Mouse (Mus musculus) erythroblast, embryonic 14.5 days (primary cell): ENCODE measurements around the gene Lrrc9. TPM values are rescaled to one million over a fixed set of nuclear protein-coding genes. Genes with fewer than 3 reads are reported as not detected.

ENCODE experiments used
- H3K27me3 ChIP-seq: 2 replicates; pipeline ENCODE4 v1.6.1; 2012; ENCODE audit warnings: inconsistent platforms; ENCODE audit not compliant: control insufficient read depth
- H3K36me3 ChIP-seq: 2 replicates; pipeline ENCODE4 v1.6.1; 2012; ENCODE audit warnings: mild to moderate bottlenecking, inconsistent platforms; ENCODE audit not compliant: control insufficient read depth
- H3K4me1 ChIP-seq: 2 replicates; pipeline ENCODE4 v1.6.1; 2012; ENCODE audit warnings: inconsistent platforms; ENCODE audit not compliant: control insufficient read depth
- H3K4me3 ChIP-seq: replicated peaks from 2 replicates; pipeline ENCODE3; 2012; ENCODE audit warnings: moderate library complexity, mild to moderate bottlenecking, inconsistent platforms
- H3K9me3 ChIP-seq: 2 replicates; pipeline ENCODE4 v1.6.1; 2012; ENCODE audit warnings: low read length, inconsistent platforms, mixed read lengths; ENCODE audit not compliant: control insufficient read depth
- GATA1 ChIP-seq: IDR thresholded peaks from 2 replicates; pipeline ENCODE4 v1.6.1; 2012; ENCODE audit warnings: low read length, inconsistent platforms, mixed read lengths
- TAL1 ChIP-seq: IDR thresholded peaks from 3 replicates; pipeline ENCODE4 v1.6.1; 2012; ENCODE audit warnings: low read length, inconsistent platforms, mixed read lengths
- polyA plus RNA-seq: library from polyadenylated mRNA; stranded (reverse); fragments of >175 nt; gene quantifications from 2 replicates; pipeline ENCODE4 v1.2.3, GENCODE M21; 2012

Lrrc9 gene
- polyA plus RNA-seq, 1 experiment: not detected

DNA sequence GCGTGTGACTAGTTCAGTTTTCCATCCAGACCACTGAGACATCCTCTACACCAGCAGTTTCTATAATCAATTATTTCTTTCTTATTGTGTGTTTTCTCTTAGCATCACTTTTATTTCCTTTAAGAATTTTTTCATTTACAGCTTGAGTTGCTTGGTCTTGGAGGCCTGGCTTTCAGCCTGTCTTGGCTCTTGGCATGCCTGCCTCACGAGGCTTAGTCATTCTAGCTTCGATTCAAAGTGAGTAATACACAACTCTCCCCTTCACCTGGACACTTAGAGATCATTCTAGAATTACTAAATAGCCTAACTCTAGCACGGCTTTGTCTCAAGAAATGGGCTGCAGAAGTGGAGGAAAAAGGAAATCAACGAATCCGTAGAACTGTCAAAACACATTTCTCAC, 92.3 kb downstream of the Lrrc9 start:
- H3K9me3 ChIP-seq: no peaks in the 10 kb centered on the region
- H3K4me1 ChIP-seq: peaks cover 16% of the 10 kb centered on the region
- peaks cover 2% of the 10 kb centered on the region; the same call in 1 of the 2 replicates for H3K36me3 ChIP-seq
- H3K4me3 ChIP-seq: no peak overlapping the region
- no peak for TF ChIP-seq TAL1
- no peak for TF ChIP-seq GATA1
- H3K27me3 ChIP-seq: no peaks in the 10 kb centered on the region

- H3K36me3 ChIP-seq: peaks cover 2% of the 10 kb centered on the region; the same call in 1 of the 2 replicates
- H3K4me1 ChIP-seq: peaks cover 16% of the 10 kb centered on the region
- H3K27me3 ChIP-seq: no peaks in the 10 kb centered on the region
- H3K4me3 ChIP-seq: peak overlapping the region; percentile 73
- no peaks in the 10 kb centered on the region for H3K9me3 ChIP-seq
- TF ChIP-seq GATA1 (no peak), TAL1 (no peak)
Measured at GRCm38 (mm10) chr12:72535599-72535998, 93.9 kb downstream of the Lrrc9 start.

DNA sequence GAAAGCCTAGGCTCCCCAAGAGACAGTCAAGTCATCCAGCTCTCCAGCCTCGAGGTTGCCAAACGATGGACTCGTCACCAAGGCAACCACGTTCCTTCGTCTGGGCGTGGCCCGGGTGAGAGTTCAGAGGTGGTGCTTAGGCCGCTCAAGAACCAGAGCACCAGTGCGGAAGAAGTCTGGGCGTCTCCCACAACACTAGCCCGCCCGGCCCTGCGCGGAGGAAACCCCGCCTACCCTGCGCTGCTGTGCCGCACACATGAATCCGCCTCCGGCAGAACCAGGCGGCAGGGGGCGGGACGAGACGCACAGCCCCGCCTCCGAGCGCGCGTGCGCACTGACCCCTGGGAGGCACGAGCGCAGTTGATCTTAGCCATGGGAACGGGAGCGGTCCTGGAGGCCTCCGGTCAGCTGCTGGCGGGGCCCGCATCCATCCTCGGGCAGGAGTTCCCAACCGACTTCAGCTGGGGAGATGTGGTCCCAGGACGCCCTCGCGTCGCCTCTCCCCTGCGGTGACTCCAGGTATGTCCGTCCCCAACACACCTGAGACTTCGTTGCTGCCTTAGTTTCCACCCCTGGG, 94.4 kb downstream of the Lrrc9 start, which contains the start of gene Pcnx4:
Gene Pcnx4 (plus strand): TSS at position 363 of the 577 bp plus-strand sequence.
- H3K27me3 ChIP-seq: no peaks in the 10 kb centered on the region
- TF ChIP-seq TAL1: no peak
- no peak for TF ChIP-seq GATA1
- peaks cover 2% of the 10 kb centered on the region; the same call in 1 of the 2 replicates for H3K36me3 ChIP-seq
- peaks cover 16% of the 10 kb centered on the region for H3K4me1 ChIP-seq
- H3K9me3 ChIP-seq: no peaks in the 10 kb centered on the region
- peak within 1 kb of the TSS; percentile 73 for H3K4me3 ChIP-seq

- Histone ChIP-seq H3K9me3 (no peaks in the 10 kb centered on the region), H3K36me3 (peaks cover 9% of the 10 kb centered on the region), H3K4me3 (no peak overlapping the region), H3K4me1 (peaks cover 16% of the 10 kb centered on the region), H3K27me3 (no peaks in the 10 kb centered on the region)
- TF ChIP-seq TAL1 (no peak), GATA1 (no peak)
Measured at GRCm38 (mm10) chr12:72538571-72538970, 96.9 kb downstream of the Lrrc9 start.

- Histone ChIP-seq H3K4me1 (no peaks in the 10 kb centered on the region), H3K4me3 (no peak overlapping the region), H3K9me3 (no peaks in the 10 kb centered on the region), H3K36me3 (no peaks in the 10 kb centered on the region), H3K27me3 (no peaks in the 10 kb centered on the region)
- TF ChIP-seq TAL1 (no peak), GATA1 (no peak)
Measured at GRCm38 (mm10) chr12:72554347-72554746, 112.7 kb downstream of the Lrrc9 start.

GRCm38 (mm10) chr12:72564281-72564795, 122.7 kb downstream of the Lrrc9 start:
- Histone ChIP-seq H3K4me1 (no peaks in the 10 kb centered on the region), H3K27me3 (no peaks in the 10 kb centered on the region), H3K36me3 (no peaks in the 10 kb centered on the region; the same call in 1 of the 2 replicates), H3K4me3 (no peak overlapping the region), H3K9me3 (no peaks in the 10 kb centered on the region)
- TF ChIP-seq GATA1 (no peak), TAL1 (no peak)

Other genes starting within 250 kb of the Lrrc9 start
- 0.02 TPM in 1 of 2 replicates, not detected in the other for gene Rtn1, start 32.8 kb upstream of the Lrrc9 start, polyA plus RNA-seq
- 0.03 and 0.05 TPM in 2 replicates for gene Pcnx4, start 94.5 kb downstream of the Lrrc9 start, polyA plus RNA-seq
- gene Gm4756, start 207.8 kb downstream of the Lrrc9 start, polyA plus RNA-seq: not detected in 2 replicates
- 0.08 TPM in 1 of 2 replicates, not detected in the other for gene Dhrs7, start 223.0 kb downstream of the Lrrc9 start, polyA plus RNA-seq